Mouse (Mus musculus) forebrain, postnatal 0 days (tissue): Measurements from ENCODE around the gene Jhy. TPM values are rescaled to one million over a fixed set of nuclear protein-coding genes. Genes with fewer than 3 reads are reported as not detected.

Source experiments
- ATAC-seq: fragments of 200-750 bp; cut with Nextera tagmentation; 2 replicates; pipeline ENCODE4 v1.8.0; 2017; ENCODE audit warnings: mild to moderate bottlenecking, moderate library complexity
- DNase-seq: peaks from one replicate; pipeline ENCODE4 v3.0.0-alpha.2; 2015
- H3K27ac ChIP-seq: fragments of 300-500 bp; sonication (generic); 2 replicates; pipeline ENCODE4 v1.5.1; 2014; ENCODE audit warnings: low read depth, mild to moderate bottlenecking, antibody characterized with exemption, low read length, moderate library complexity, mixed read lengths
- H3K27me3 ChIP-seq: fragments of 300-500 bp; sonication (generic); 2 replicates; pipeline ENCODE4 v1.6.1; 2014; ENCODE audit warnings: mild to moderate bottlenecking, low read length, mixed read lengths; ENCODE audit not compliant: insufficient read depth
- H3K36me3 ChIP-seq: fragments of 300-500 bp; sonication (generic); 2 replicates; pipeline ENCODE4 v1.6.1; 2014; ENCODE audit warnings: mild to moderate bottlenecking, moderate library complexity; ENCODE audit not compliant: insufficient read depth
- H3K4me1 ChIP-seq: fragments of 300-500 bp; sonication (generic); 2 replicates; pipeline ENCODE4 v1.6.1; 2014; ENCODE audit warnings: antibody characterized with exemption; ENCODE audit not compliant: insufficient read depth
- H3K4me2 ChIP-seq: fragments of 300-500 bp; sonication (generic); 2 replicates; pipeline ENCODE4 v1.6.1; 2014; ENCODE audit warnings: low read depth, mild to moderate bottlenecking, moderate library complexity
- H3K4me3 ChIP-seq: fragments of 300-500 bp; sonication (generic); 2 replicates; pipeline ENCODE4 v1.5.1; 2014; ENCODE audit warnings: low read depth, low read length, mixed read lengths
- H3K9ac ChIP-seq: fragments of 300-500 bp; sonication (generic); 2 replicates; pipeline ENCODE4 v1.6.1; 2014; ENCODE audit warnings: mild to moderate bottlenecking
- H3K9me3 ChIP-seq: fragments of 300-500 bp; sonication (generic); 2 replicates; pipeline ENCODE4 v1.6.1; 2016; ENCODE audit warnings: low read length
- CTCF ChIP-seq: sonication (generic); IDR thresholded peaks from 2 replicates; pipeline ENCODE4 v1.5.1; 2016; ENCODE audit warnings: antibody characterized with exemption, control low read depth, low read depth
- WGBS: fragments of 180-500 bp; shearing (Covaris S2); extraction: QIAGEN DNeasy Blood & Tissue Kit; methylation state at CpG from one replicate; pipeline ENCODE4 v1.1.7; 2014; 5-methylcytosine and 5-hydroxymethylcytosine counted together
- polyA plus RNA-seq: library from polyadenylated mRNA; unstranded; fragments of >200 nt; fragmentation: Nextera tagmentation; extraction: Ambion mirVana; gene quantifications from 2 replicates; pipeline ENCODE4 v1.2.1, GENCODE M21; 2015
- total RNA-seq: library from RNA; depleted of rRNA; stranded (reverse); fragments of >200 nt; gene quantifications from 2 replicates; pipeline ENCODE4 v1.2.3, GENCODE M21; 2014

The Jhy gene
- total and polyA plus RNA-seq, 2 experiments from 2014 or later = 1.0 to 1.1 TPM

DNA sequence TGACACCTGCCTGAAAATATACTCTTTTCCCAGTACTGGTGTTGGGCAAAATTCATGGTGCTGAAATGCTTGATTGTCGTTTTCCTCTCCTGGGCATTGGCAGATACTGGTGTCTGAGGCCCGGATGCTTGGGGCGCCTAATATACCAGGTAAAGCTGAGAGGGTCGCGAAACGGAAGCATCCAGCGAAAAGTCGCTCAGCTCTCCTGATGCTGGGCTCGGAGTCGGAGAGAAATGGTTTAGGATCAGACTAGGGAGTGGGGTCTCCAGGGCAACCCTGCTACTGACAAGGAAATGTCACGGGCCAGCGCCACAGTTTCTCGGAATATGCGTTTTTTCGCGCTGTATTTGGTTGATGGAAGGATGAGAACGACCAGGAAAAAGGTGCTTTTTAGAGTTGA is 88.5 kb downstream of the Jhy start:
- DNase-seq = no peak

GRCm38 (mm10) chr9:40874961-40875360 is 89.0 kb downstream of the Jhy start:
- DNase-seq = no peak
- no peak overlapping the region for H3K4me2 ChIP-seq
- no peak overlapping the region for H3K27ac ChIP-seq
- no peak for ATAC-seq
- no peak overlapping the region for H3K4me3 ChIP-seq
- no peaks in the 10 kb centered on the region for H3K36me3 ChIP-seq
- no peak for TF ChIP-seq CTCF
- H3K4me1 ChIP-seq = no peaks in the 10 kb centered on the region
- no peaks in the 10 kb centered on the region for H3K9me3 ChIP-seq
- no peak overlapping the region for H3K9ac ChIP-seq
- peaks cover 53% of the 10 kb centered on the region for H3K27me3 ChIP-seq
- 5% methylated on average over 4 of the region's 4 CpGs for WGBS

More for the DNA sequence above, 88.5 kb downstream of the Jhy start:
- TF ChIP-seq CTCF = no peak
- ATAC-seq = no peak
- H3K4me1 ChIP-seq = no peaks in the 10 kb centered on the region
- no peak overlapping the region for H3K27ac ChIP-seq
- no peak overlapping the region for H3K9ac ChIP-seq
- no peak overlapping the region for H3K4me2 ChIP-seq
- no peak overlapping the region for H3K4me3 ChIP-seq
- H3K9me3 ChIP-seq = no peaks in the 10 kb centered on the region
- H3K27me3 ChIP-seq = peaks cover 53% of the 10 kb centered on the region
- WGBS = 1% methylated on average over 17 of the region's 17 CpGs
- no peaks in the 10 kb centered on the region for H3K36me3 ChIP-seq

DNA sequence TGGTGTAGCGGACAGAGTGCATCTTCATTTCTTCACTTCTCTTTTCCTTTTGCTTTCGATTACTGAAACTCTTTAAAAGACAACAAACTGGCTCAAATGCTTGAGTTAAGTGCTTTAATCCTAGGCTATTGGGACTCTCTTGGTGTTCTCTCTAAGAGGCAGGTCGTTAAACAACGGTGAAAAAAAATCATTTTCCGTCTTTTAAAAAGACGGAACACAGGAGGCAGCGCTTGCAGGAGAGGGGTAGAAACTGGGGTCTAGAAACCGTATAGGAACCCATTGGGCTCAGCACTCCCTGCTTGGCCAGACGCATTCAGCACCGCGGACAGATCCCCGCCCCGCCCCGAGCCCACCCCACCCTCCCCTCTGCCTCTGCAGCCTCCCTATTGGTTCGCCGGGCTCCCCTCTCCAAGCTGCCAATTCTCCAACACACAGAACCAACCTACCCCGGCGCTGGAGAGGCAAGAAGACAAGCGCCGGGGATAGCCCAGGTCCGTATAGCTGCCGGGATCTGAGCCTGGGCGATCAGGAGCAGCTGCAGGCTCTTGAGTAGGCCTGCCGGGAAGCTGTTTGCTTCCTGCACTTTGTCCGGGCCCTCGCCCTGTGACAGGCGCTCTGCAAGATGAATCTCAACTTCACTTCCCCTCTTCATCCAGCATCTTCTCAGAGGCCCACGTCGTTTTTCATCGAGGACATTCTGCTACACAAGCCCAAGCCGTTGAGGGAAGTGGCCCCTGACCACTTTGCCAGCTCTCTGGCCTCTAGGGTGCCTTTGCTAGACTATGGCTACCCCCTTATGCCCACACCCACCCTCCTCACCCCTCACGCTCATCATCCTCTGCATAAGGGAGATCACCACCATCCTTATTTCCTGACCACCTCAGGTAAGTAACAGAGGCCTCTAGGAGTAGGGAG is 90.1 kb downstream of the Jhy start, which contains the start of gene Bsx:
Bsx (plus strand) TSS at position 572 of the 915 bp plus-strand sequence.
- no peaks in the 10 kb centered on the region for H3K4me1 ChIP-seq
- 0 out of 2 replicates have a peak within 1 kb of the TSS, but pooled peaks have one; percentile 2 for H3K4me3 ChIP-seq
- no peak within 1 kb of the TSS for H3K4me2 ChIP-seq
- H3K9ac ChIP-seq = no peak within 1 kb of the TSS
- ATAC-seq = peak; percentile 52
- H3K27me3 ChIP-seq = peaks cover 54% of the 10 kb centered on the region
- no peaks in the 10 kb centered on the region for H3K9me3 ChIP-seq
- TF ChIP-seq CTCF = no peak
- WGBS = 3% methylated on average over 32 of the region's 32 CpGs
- DNase-seq = peak; percentile 61
- no peaks in the 10 kb centered on the region for H3K36me3 ChIP-seq
- H3K27ac ChIP-seq = no peak within 1 kb of the TSS

- DNase-seq (no peak), ATAC-seq (no peak)
- H3K27ac ChIP-seq = no peak overlapping the region
- peaks cover 55% of the 10 kb centered on the region for H3K27me3 ChIP-seq
- TF ChIP-seq CTCF = 0 out of 2 replicates have a peak, but pooled peaks have one; percentile 15
- no peak overlapping the region for H3K4me3 ChIP-seq
- 4% methylated on average over 8 of the region's 8 CpGs for WGBS
- no peak overlapping the region for H3K4me2 ChIP-seq
- no peaks in the 10 kb centered on the region for H3K4me1 ChIP-seq
- no peaks in the 10 kb centered on the region for H3K36me3 ChIP-seq
- H3K9me3 ChIP-seq = no peaks in the 10 kb centered on the region
- no peak overlapping the region for H3K9ac ChIP-seq
Measured at GRCm38 (mm10) chr9:40872156-40872478, 91.8 kb downstream of the Jhy start.

DNA sequence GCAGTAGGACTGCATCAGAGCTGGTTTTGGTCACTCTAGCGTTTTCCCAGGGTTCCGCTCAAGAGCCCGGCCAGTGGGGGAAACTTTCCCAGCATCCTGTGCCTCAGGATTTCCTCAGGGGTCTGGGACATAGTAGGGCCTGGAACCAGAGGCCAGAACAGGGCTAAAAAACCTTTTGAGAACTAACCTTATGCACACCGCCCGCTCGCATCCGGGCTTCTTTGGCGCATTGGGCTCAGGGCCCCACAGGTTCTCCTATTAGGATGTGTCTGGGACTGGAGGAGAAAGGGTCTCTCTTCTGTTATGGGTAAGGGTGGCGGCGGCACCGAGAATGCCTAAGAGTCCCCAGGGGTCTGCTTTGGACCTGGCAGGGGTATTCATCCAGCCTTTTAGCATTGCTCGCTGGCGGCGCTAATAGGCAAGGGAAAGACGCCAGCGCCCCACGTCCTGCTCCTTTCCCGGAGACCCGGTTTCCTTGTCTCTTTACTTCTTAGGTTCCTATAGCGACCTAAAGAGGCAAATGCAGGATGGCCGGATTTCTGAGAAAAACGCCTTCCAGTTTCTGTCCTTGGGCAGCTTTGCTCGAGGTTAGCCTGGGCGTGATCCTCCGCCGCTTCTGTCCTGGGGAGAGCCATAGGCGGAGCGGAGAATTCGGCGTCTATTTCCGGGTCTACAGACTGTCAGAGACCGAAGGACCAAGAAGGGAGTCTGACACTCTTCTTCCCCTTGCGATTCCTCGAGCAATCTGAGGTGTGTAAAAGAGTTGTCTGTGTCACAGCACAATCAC is 92.4 kb downstream of the Jhy start:
- Histone ChIP-seq H3K27me3 (peaks cover 54% of the 10 kb centered on the region), H3K4me3 (peak overlapping the region; percentile 5; the same call in 1 of the 2 replicates), H3K4me1 (no peaks in the 10 kb centered on the region), H3K36me3 (no peaks in the 10 kb centered on the region), H3K4me2 (peak overlapping the region; percentile 10; the same call in 1 of the 2 replicates), H3K9ac (no peak overlapping the region), H3K27ac (no peak overlapping the region), H3K9me3 (no peaks in the 10 kb centered on the region)
- no peak for TF ChIP-seq CTCF
- ATAC-seq (no peak), DNase-seq (peak; percentile 39)
- 2% methylated on average over 34 of the region's 34 CpGs for WGBS

DNA sequence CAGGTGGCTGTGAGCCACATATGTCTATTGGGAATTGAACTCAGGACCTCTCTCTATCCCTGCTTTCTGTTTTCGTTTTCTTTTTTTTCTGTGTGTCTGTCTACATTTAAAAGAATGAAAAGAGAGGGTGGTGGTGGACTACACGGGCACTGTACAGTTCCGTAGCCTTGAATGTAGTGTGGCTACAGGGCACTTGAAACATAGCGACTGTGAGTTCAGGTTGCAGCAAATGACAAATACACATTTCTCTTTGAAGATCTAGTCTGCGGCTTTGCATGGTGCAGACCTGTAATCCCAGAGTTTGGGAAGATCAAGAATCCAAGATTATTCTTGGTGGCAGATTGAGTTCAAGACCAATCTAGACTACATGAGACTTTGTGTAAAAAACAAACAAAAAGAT is 93.6 kb downstream of the Jhy start:
- H3K9ac ChIP-seq = no peak overlapping the region
- H3K36me3 ChIP-seq = no peaks in the 10 kb centered on the region
- no peaks in the 10 kb centered on the region for H3K4me1 ChIP-seq
- ATAC-seq (no peak), DNase-seq (peak; percentile 59)
- H3K4me3 ChIP-seq = no peak overlapping the region
- WGBS = 75% methylated on average over 5 of the region's 5 CpGs
- no peaks in the 10 kb centered on the region for H3K9me3 ChIP-seq
- no peak overlapping the region for H3K4me2 ChIP-seq
- H3K27ac ChIP-seq = no peak overlapping the region
- peaks cover 58% of the 10 kb centered on the region for H3K27me3 ChIP-seq
- TF ChIP-seq CTCF = no peak
